Mouse (Mus musculus) adrenal gland (tissue): Measurements from ENCODE around the gene Vmn2r103.

Experiments
- intact Hi-C: fragments of 180-260 bp; cut with DNase I; formaldehyde crosslinking; loops from one replicate; pipeline ENCODE4 v1.15.1; 2025
- long read RNA-seq, 2 experiments: library from polyadenylated mRNA; unstranded; transcript quantifications; one replicate each; pipeline ENCODE4 v2.0.0; 2020; ENCODE audit warnings: borderline replicate concordance in 1 of 2; ENCODE audit not compliant: insufficient replicate concordance in 1 of 2

The Vmn2r103 gene
- long read RNA-seq, experiment 1, result 0 reads
- long read RNA-seq, experiment 2, result 0 reads

DNA sequence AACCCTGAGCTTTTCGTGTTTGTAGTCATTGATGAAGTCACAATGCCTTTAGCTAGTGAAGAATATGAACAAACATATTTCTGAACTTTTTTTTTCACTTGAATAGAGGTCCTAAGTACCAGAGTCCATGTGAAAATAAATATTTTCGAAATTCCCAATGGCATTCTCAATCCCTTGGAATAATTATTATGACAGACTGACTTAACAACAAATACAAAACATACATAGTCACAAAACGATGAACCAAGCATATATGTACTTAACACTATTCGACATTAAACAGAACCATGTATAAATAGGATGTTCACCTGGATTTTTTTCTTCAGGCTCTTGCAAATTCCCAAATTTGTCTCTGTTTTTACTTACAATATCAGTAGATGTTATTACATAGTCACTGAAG is at the start of gene Vmn2r103:
Vmn2r103 (plus strand) TSS at position 301 of the 400 bp plus-strand sequence.
- intact Hi-C loops, result no loop called here

DNA sequence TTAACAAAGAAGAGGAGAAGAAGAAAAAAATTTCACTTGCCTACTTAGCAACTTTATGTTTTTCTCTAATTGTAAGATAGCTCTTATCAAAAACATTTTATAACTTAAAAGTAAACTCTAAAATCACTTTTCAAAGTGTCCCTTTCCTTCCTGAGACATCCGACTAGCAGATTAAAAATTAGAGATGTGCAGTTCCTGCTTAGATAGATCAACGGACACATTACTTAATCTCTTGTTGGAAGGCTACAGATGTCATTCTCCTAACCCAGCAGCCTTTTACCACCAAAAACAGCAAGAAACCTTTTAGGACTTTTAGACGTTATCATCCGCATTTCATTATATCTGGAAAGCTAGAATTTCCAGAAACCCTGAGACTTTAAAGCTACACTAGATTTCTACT is 5.8 kb downstream of the Vmn2r103 start:
- intact Hi-C loops, result no loop called here

DNA sequence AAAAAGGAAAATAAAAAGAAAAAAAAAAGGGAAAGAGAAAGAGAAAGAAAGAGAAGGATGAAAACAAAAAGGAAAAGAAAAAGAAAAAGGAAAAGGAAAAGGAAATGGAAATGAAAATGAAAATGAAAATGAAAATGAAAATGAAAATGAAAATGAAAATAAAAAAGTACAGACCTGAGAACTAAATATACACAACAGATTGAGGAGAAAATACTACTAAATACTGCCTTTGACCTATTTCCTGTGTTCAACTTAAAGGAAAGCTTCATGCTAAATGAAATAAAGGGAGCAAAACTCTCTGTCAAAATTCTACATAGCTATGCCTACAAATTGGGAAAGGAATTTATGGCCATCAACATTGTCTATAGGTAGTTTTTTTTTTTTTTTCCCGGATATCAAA is 16.1 kb downstream of the Vmn2r103 start:
- intact Hi-C loops, result no loop called here
